Mouse (Mus musculus) megakaryocyte, embryonic 14.5 days (primary cell): ENCODE results near the gene Crtac1.

Source experiments
- FLI1 ChIP-seq: IDR thresholded peaks from 2 replicates; pipeline ENCODE4 v1.6.1; 2012; ENCODE audit warnings: low read length, inconsistent platforms, mixed read lengths
- GATA1 ChIP-seq: IDR thresholded peaks from 3 replicates; pipeline ENCODE4 v1.6.1; 2012; ENCODE audit warnings: mixed read lengths, low read length, inconsistent platforms, borderline replicate concordance

- TF ChIP-seq GATA1 = no peak
- no peak for TF ChIP-seq FLI1
Observed at GRCm38 (mm10) chr19:42258596-42258995, 173.0 kb downstream of the Crtac1 start.
